Comparison of ENCODE assay signal across 24 mouse cellular contexts in genomic region chr8:17709162-17709561, GRCm38 (mm10).
"Had no signal": no experiment of that assay in that cellular context is flagged by ENCODE, and none has a peak within 500 bp of the region (broad histone marks: within the 10 kb centered on the region; RNA-seq: fewer than 3 reads in every experiment).

No protein-coding gene starts in this region.

- H3K9me3 ChIP-seq: heart, embryonic 10.5 days; heart, embryonic 12.5 days; hindbrain, embryonic 13.5 days; hindbrain, embryonic 15.5 days; kidney, embryonic 15.5 days; limb, embryonic 13.5 days; limb, embryonic 15.5 days had no signal

- H3K4me1 ChIP-seq: heart, embryonic 10.5 days; heart, embryonic 12.5 days; hindbrain, embryonic 13.5 days; hindbrain, embryonic 15.5 days; kidney, embryonic 15.5 days; limb, embryonic 13.5 days; limb, embryonic 15.5 days had no signal

- DNase-seq: forebrain, postnatal 0 days; gastrocnemius, postnatal 14 days; gastrocnemius, postnatal 36 days; heart, adult 18-20 months; heart, postnatal 14 days; heart, postnatal 36 days; kidney, adult 11 months; kidney, adult 2 months; kidney, adult 9 months; kidney, postnatal 14 days; kidney, postnatal 36 days; layer of hippocampus, adult 9-11 months; layer of hippocampus, postnatal 36 days; left cerebral cortex, postnatal 4 days had no signal

- H3K9ac ChIP-seq: forebrain, postnatal 0 days; heart, embryonic 12.5 days; hindbrain, embryonic 13.5 days; hindbrain, embryonic 15.5 days; kidney, embryonic 15.5 days; limb, embryonic 13.5 days; limb, embryonic 15.5 days had no signal

- H3K27ac ChIP-seq: heart, embryonic 10.5 days; hindbrain, embryonic 13.5 days; hindbrain, embryonic 15.5 days; hindbrain, postnatal 0 days; kidney, embryonic 15.5 days; kidney, postnatal 0 days; limb, embryonic 13.5 days; limb, embryonic 15.5 days had no signal

- H3K4me3 ChIP-seq: heart, embryonic 10.5 days; heart, embryonic 12.5 days; hindbrain, embryonic 13.5 days; hindbrain, embryonic 15.5 days; kidney, embryonic 15.5 days; limb, embryonic 13.5 days; limb, embryonic 15.5 days had no signal

- ATAC-seq: forebrain, postnatal 0 days; hindbrain, postnatal 0 days; intestine, embryonic 16.5 days had no signal

- H3K36me3 ChIP-seq: heart, embryonic 10.5 days; heart, embryonic 12.5 days; hindbrain, embryonic 13.5 days; hindbrain, embryonic 15.5 days; kidney, embryonic 15.5 days; limb, embryonic 13.5 days; limb, embryonic 15.5 days had no signal

- H3K4me2 ChIP-seq: heart, embryonic 12.5 days; hindbrain, embryonic 13.5 days; hindbrain, embryonic 15.5 days; kidney, embryonic 15.5 days; limb, embryonic 13.5 days; limb, embryonic 15.5 days had no signal

- H3K27me3 ChIP-seq: heart, embryonic 12.5 days; hindbrain, embryonic 13.5 days; hindbrain, embryonic 15.5 days; kidney, embryonic 15.5 days; limb, embryonic 13.5 days; limb, embryonic 15.5 days had no signal
